Mouse (Mus musculus) urinary bladder, postnatal 10 days (tissue): ENCODE results near the gene Fam186a.
"Not testable (repeated sequence)": the region's sequence is repeated elsewhere in the genome, so short reads cannot be mapped to it uniquely, and the experiment has no call there.

Experiments
- DNase-seq: peaks from one replicate; pipeline ENCODE4 v3.0.0; 2022; ENCODE audit warnings: low spot score

Gene Fam186a

GRCm38 (mm10) chr15:99966961-99967360, at the start of gene Fam186a:
Gene Fam186a, minus strand, starts transcription at chr15:99967061.
- no peak for DNase-seq

- DNase-seq = no peak
These were observed 39.3 kb upstream of the Fam186a start for GRCm38 (mm10) chr15:100006180-100006579.

GRCm38 (mm10) chr15:100004677-100005273, 37.9 kb upstream of the Fam186a start:
- no peak for DNase-seq

- DNase-seq = no peak
These were observed 32.5 kb upstream of the Fam186a start for GRCm38 (mm10) chr15:99999390-99999789.

- DNase-seq = no peak
These were observed 30.4 kb upstream of the Fam186a start for GRCm38 (mm10) chr15:99997114-99997804.

- no peak for DNase-seq
These were observed 26.2 kb upstream of the Fam186a start for GRCm38 (mm10) chr15:99993100-99993499.

GRCm38 (mm10) chr15:99979715-99980114, 12.9 kb upstream of the Fam186a start:
- DNase-seq = no peak

- no peak for DNase-seq
These were observed 12.4 kb upstream of the Fam186a start for GRCm38 (mm10) chr15:99979266-99979665.

GRCm38 (mm10) chr15:99976121-99976520, 9.3 kb upstream of the Fam186a start:
- DNase-seq = not testable (repeated sequence)

GRCm38 (mm10) chr15:99974476-99975220, 7.8 kb upstream of the Fam186a start:
- DNase-seq = no peak

- peak; percentile 18 for DNase-seq
These were observed 6.4 kb upstream of the Fam186a start for GRCm38 (mm10) chr15:99972989-99973911.

- DNase-seq = peak; percentile 91
These were observed 5.6 kb upstream of the Fam186a start for GRCm38 (mm10) chr15:99972361-99972988.

GRCm38 (mm10) chr15:99970606-99971005, 3.7 kb upstream of the Fam186a start:
- no peak for DNase-seq

GRCm38 (mm10) chr15:99969765-99970164, 2.9 kb upstream of the Fam186a start, which contains the start of gene Larp4:
Gene Larp4, plus strand, starts transcription at chr15:99970065.
- not testable (repeated sequence) for DNase-seq

- no peak for DNase-seq
These were observed 1.6 kb downstream of the Fam186a start for GRCm38 (mm10) chr15:99965103-99965775.

GRCm38 (mm10) chr15:99955324-99955723, 11.5 kb downstream of the Fam186a start:
- DNase-seq = no peak

GRCm38 (mm10) chr15:99940970-99941630, 25.8 kb downstream of the Fam186a start:
- no peak for DNase-seq

GRCm38 (mm10) chr15:99940426-99940825, 26.4 kb downstream of the Fam186a start:
- DNase-seq = no peak

GRCm38 (mm10) chr15:99937841-99938240, 29.0 kb downstream of the Fam186a start:
- DNase-seq = no peak

GRCm38 (mm10) chr15:99936659-99937058, 30.2 kb downstream of the Fam186a start:
- no peak for DNase-seq
